Mouse (Mus musculus) regulatory T cell (primary cell): ENCODE measurements around the gene Gna11.

Experiments
- in situ Hi-C: fragments of 300-600 bp; cut with MboI, MseI; formaldehyde crosslinking; loops from one replicate; pipeline ENCODE4 v1.15.1; 2025; ENCODE audit warnings: high pct_unique_total_duplicates

Gna11 gene

GRCm38 (mm10) chr10:81543633-81544032 lies 1.4 kb downstream of the Gna11 start:
- in situ Hi-C loops = no loop called here

- in situ Hi-C loops = no loop called here
These were observed 2.1 kb downstream of the Gna11 start for GRCm38 (mm10) chr10:81542727-81543460.

DNA sequence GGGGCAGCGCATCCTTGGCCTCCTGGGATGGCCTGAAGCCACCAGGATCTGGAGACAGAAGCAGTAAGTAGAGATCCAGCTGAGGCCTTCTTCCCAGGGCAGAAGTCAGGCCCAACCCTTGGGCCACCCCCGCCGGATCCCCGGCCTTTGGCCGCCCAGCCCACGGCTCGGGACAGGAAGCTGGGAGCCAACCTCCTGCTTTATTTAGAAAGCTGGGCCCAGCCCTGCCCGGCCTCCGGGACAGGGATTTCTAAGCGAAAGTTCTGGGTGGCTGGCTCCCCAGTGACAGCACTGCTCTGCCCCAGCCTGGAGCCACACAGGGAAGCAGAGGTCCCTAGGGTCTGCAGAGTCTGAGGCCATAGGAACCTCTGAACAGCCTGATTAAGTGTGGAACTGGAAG lies 3.2 kb downstream of the Gna11 start:
- in situ Hi-C loops = no loop called here

- in situ Hi-C loops = no loop called here
These were observed 3.6 kb downstream of the Gna11 start for GRCm38 (mm10) chr10:81541363-81541762.

- in situ Hi-C loops = no loop called here
These were observed 6.5 kb downstream of the Gna11 start for GRCm38 (mm10) chr10:81538321-81539048.

GRCm38 (mm10) chr10:81537429-81537828 lies 7.6 kb downstream of the Gna11 start:
- in situ Hi-C loops = no loop called here

GRCm38 (mm10) chr10:81536734-81537133 lies 8.3 kb downstream of the Gna11 start:
- in situ Hi-C loops = no loop called here

DNA sequence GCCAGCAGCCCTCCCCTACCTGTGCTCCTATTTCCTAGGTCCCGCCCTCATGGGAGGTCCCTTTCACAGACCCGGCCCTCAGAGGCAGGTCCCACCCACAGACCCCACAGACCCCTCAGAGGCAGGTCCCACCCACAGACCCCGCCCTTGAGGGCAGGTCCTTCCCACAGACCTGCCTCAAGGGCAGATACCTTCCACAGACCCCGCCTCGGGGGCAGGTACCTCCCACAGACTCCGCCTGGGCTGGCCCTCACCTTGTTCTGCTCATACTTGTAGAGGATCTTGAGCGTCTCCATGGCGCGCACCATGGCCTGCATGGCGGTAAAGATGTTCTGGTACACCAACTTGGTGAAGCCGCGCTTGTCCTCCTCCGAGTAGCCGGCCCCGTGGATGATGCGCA lies 10.2 kb downstream of the Gna11 start:
- in situ Hi-C loops = loop anchor here (5.0 kb wide), 1 partner anchor 38 kb away; the partner anchor contains the start of gene Ncln

DNA sequence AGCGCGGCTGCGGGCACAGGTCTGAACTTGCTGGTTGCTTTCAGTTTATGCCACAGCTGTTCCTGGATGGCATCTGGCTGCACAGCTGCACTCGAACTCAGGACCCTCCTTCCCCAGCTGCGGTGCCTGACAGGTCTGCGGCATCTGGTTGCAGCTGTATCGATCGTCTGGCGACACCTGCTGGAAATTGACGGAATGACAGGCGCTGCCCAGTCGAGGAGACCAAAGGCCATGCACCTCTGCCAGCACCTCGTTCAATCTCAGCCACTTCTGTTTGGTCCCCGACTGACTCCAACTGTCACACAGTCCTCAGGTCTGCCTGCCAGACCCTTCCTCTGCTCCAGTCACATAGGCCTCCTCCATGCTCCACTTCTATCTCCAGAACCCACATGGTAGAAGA lies 18.2 kb downstream of the Gna11 start:
- in situ Hi-C loops = no loop called here

DNA sequence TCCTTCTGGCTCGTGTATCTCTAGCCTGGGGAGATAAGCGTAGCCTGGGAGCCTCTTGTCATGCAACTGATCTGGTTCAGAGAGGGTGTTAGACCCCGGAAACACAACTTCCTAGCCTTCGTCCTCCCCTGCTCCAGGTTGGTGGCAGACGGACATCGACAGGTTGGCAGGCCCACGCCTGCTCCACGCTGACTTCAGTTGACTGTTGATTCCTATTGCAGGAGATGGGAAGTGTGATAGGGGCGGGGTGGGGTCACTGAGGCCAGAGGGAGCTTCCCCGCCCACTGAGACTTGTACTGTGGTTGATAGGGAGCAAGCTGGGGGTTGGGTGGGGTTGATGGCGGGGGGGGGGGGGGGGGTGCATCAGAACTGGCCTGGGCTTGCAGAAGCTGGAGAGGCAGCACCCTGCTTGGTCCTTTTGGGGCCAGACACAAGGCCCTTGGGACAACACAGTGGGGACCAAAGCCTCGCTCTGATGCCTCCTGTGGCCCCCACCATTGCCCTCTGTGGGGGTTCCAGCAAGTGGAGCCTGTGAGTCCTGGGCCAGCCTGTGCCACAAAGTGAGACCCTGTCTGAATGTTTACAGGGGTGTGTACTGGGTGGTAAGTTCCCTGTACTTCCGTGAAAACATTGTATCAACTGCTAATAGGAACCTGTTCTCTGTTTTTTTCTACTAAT lies 19.8 kb downstream of the Gna11 start:
- in situ Hi-C loops = no loop called here

DNA sequence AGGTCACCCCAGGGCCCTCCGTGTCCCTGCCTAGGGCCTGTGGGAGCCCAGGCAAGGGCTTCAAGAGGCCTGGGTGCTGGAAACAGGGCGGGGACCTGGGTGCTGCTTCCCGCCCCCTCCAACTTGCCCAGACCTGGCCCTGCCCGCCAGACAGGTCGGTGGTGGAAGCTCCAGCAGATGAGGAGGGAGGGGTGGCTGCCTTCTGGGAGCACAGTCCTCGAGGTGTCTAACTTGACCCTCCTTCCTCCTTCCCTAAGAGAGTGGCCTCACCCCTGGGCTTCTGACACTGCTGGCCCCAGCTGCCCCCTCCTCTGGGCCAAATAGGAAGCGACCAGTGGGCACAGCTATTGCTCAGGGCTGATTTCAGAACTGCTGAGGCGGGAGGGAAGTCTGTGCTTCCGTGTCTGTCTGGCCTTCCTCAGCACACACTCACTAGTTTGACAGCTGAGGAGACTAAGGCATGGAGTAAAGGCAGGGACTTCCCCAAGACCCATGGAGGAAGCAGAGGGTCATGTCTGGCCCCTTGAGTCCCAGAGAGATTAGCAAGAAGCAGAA lies 20.9 kb downstream of the Gna11 start, which contains the start of gene Gna15:
Gene Gna15, minus strand, starts transcription at position 175 of the 555 bp plus-strand sequence.
- in situ Hi-C loops = no loop called here

DNA sequence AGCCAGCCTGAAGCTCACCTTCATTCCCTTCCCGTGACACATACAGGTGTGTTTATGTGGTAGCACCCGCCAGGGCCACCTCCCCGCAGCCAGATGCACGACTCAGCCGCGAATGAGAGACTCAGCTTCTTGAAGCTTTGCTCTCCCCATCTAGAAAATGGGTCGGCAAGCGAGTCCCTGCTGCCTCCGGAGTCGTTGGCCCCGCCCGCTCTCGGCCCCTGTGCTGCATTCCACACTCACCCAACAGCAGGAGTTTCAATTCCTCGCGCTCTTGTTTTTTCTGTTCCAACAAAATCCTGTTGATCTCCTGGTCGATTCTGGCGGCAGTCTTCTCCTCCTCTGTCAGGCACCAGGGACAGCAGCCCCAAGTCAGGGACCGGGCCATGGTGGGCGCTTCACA lies 21.4 kb downstream of the Gna11 start:
- in situ Hi-C loops = no loop called here

- in situ Hi-C loops = no loop called here
These were observed 21.8 kb downstream of the Gna11 start for GRCm38 (mm10) chr10:81523142-81523541.

DNA sequence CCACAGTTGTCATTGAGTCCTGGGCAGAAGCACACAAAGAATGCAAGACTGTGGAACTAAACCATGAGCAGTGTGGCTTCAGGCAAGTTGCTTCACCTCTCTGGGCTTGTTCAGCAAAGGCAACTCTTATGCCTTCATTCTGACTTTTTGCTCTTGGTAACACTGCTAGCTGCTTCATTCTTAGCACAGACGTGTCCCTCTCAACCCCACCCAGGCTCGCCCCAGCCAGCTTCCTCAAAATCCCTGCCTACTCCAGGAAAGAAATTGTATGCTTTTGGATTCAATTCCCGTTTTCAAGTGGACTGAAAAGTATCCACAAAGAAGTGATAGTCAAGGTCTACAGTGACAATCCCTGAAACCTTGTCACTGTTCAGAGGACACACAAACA lies 25.0 kb downstream of the Gna11 start:
- in situ Hi-C loops = no loop called here

DNA sequence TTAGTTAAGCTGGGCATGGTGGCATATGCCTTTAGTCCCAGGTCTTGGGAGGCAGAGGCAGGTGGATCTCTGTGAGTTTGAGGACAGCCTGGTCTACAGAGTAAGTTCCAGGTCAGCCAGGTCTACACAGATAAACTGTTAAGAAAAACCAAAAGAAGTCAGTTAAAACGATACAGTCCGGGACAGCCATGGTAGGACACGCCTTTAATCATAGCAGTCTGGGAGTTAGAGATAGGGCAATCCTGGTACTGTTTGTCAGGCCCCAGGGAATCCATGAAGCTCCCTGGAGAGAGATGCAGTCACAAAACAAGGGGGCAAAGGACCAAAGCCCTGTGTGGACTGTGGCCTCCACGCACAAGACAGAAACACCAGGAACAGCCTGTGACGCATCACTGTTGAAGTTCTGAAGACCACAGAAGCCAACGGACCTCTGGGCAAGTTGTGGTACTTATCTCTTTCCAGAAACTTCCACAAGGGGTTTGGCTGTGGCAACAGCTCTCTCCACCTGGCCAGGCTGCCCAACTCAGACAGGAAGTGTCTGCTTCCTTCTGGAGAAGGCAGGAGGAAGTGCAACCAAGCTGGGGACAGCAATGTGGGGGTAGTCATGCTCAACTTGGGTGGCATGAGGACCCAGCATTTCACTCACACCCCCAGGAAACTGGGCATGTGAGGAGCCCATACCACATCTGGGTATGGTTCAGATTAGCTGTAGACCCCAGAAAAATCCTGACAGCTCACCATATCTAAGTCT lies 25.6 kb downstream of the Gna11 start:
- in situ Hi-C loops = no loop called here

DNA sequence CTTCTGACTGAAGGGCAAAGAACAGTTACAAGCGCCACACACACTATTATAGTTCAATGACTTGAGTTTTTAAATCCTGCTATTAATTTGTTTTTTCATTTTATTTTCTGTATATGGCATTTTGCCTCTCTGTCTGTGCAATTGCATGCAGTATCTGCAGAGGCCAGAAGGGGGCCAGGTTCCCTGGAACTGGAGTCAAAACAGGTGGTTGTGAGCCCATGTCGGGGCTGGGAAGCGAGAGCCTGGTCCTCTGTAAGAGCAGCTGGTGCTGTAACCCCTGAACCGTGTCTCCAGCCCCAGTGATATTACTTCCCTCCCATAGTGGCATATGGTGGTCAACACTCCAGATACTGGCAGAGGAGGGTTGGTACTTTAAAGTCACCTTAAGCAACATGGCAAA lies 26.4 kb downstream of the Gna11 start:
- in situ Hi-C loops = no loop called here

- in situ Hi-C loops = no loop called here
These were observed 27.8 kb downstream of the Gna11 start for GRCm38 (mm10) chr10:81517227-81517626.

GRCm38 (mm10) chr10:81513798-81514197 lies 31.2 kb downstream of the Gna11 start:
- in situ Hi-C loops = no loop called here

DNA sequence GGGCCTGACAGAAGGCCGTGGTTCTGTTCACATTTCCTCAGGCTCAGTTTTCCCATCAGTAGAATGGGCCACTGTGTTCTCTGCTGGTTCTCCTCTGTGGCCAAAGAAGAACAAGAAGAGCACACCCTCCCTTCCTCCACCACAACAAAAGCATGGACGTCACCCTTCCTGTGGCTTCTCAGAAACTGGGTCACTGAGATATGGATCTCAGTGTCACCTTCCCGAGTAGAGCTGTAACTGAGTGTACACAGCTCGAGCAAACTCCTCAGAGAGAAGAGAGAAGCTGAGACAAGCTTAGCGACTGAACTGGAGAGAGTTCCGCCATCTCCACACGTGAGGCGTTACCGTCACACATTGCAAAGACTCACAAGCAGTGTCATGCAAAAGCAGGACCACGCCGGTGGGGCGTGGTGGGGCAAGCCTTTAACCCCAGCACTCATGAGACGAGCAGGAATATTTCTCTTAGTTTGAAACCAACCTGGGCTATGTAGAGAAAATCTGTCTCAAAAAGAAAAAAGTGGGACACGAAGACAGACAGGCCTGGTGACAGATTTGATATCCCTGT lies 34.7 kb downstream of the Gna11 start:
- in situ Hi-C loops = no loop called here

DNA sequence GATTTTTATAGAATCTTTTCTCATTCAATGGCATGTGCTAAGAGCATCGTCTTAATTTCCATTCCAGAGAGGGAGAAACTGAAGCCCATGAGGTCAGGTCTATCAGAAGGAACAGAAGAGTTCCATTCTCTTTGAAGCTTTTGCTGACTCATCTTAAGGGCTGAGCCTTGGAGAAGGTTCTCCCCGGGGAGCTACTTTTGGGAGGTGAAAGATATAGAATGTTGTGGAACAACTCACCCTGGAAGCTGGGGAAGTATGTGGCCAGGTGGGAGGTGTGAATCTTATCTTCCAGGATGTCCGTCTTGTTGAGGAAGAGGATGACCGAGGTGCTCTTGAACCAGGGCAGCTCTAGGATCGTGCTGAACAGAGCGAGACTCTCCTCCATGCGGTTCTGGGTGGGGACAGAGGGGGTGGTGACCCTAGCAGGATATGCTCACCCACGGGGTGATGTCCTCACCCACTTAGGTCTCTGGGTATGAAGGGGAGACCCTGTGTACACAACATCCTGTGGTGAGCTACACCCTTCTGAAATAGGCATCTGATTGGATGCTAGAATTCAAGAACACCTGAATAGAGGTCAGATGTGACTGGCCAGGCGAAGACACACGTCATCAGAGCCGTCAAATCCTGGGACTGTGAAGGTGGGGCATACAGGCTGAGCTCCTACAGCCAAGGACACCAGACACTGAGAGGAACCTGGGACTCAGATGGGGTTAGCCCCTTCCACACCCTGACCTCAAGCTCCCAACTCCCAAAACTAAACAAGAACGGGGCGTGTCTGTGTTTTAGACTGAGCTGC lies 37.1 kb downstream of the Gna11 start:
- in situ Hi-C loops = no loop called here
